Mouse (Mus musculus) forebrain, postnatal 0 days (tissue): Measurements from ENCODE around the gene Astn2. TPM values are rescaled to one million over a fixed set of nuclear protein-coding genes. Genes with fewer than 3 reads are reported as not detected.

Experiments
- ATAC-seq: fragments of 200-750 bp; cut with Nextera tagmentation; 2 replicates; pipeline ENCODE4 v1.8.0; 2017; ENCODE audit warnings: mild to moderate bottlenecking, moderate library complexity
- DNase-seq: peaks from one replicate; pipeline ENCODE4 v3.0.0-alpha.2; 2015
- H3K27ac ChIP-seq: fragments of 300-500 bp; sonication (generic); 2 replicates; pipeline ENCODE4 v1.5.1; 2014; ENCODE audit warnings: low read depth, mild to moderate bottlenecking, antibody characterized with exemption, low read length, moderate library complexity, mixed read lengths
- H3K27me3 ChIP-seq: fragments of 300-500 bp; sonication (generic); 2 replicates; pipeline ENCODE4 v1.6.1; 2014; ENCODE audit warnings: mild to moderate bottlenecking, low read length, mixed read lengths; ENCODE audit not compliant: insufficient read depth
- H3K36me3 ChIP-seq: fragments of 300-500 bp; sonication (generic); 2 replicates; pipeline ENCODE4 v1.6.1; 2014; ENCODE audit warnings: mild to moderate bottlenecking, moderate library complexity; ENCODE audit not compliant: insufficient read depth
- H3K4me1 ChIP-seq: fragments of 300-500 bp; sonication (generic); 2 replicates; pipeline ENCODE4 v1.6.1; 2014; ENCODE audit warnings: antibody characterized with exemption; ENCODE audit not compliant: insufficient read depth
- H3K4me2 ChIP-seq: fragments of 300-500 bp; sonication (generic); 2 replicates; pipeline ENCODE4 v1.6.1; 2014; ENCODE audit warnings: low read depth, mild to moderate bottlenecking, moderate library complexity
- H3K4me3 ChIP-seq: fragments of 300-500 bp; sonication (generic); 2 replicates; pipeline ENCODE4 v1.5.1; 2014; ENCODE audit warnings: low read depth, low read length, mixed read lengths
- H3K9ac ChIP-seq: fragments of 300-500 bp; sonication (generic); 2 replicates; pipeline ENCODE4 v1.6.1; 2014; ENCODE audit warnings: mild to moderate bottlenecking
- H3K9me3 ChIP-seq: fragments of 300-500 bp; sonication (generic); 2 replicates; pipeline ENCODE4 v1.6.1; 2016; ENCODE audit warnings: low read length
- CTCF ChIP-seq: sonication (generic); IDR thresholded peaks from 2 replicates; pipeline ENCODE4 v1.5.1; 2016; ENCODE audit warnings: antibody characterized with exemption, control low read depth, low read depth
- WGBS: fragments of 180-500 bp; shearing (Covaris S2); extraction: QIAGEN DNeasy Blood & Tissue Kit; methylation state at CpG from one replicate; pipeline ENCODE4 v1.1.7; 2014; 5-methylcytosine and 5-hydroxymethylcytosine counted together
- polyA plus RNA-seq: library from polyadenylated mRNA; unstranded; fragments of >200 nt; fragmentation: Nextera tagmentation; extraction: Ambion mirVana; gene quantifications from 2 replicates; pipeline ENCODE4 v1.2.1, GENCODE M21; 2015
- total RNA-seq: library from RNA; depleted of rRNA; stranded (reverse); fragments of >200 nt; gene quantifications from 2 replicates; pipeline ENCODE4 v1.2.3, GENCODE M21; 2014

The Astn2 gene
- total and polyA plus RNA-seq, 2 experiments from 2014 or later: 0.98 to 20.9 TPM

- WGBS: 90% methylated on average over 4 of the region's 4 CpGs
- Histone ChIP-seq H3K27ac (no peak overlapping the region), H3K36me3 (no peaks in the 10 kb centered on the region), H3K4me2 (no peak overlapping the region), H3K4me3 (no peak overlapping the region), H3K9ac (no peak overlapping the region), H3K27me3 (no peaks in the 10 kb centered on the region), H3K9me3 (no peaks in the 10 kb centered on the region), H3K4me1 (no peaks in the 10 kb centered on the region)
- ATAC-seq: no peak
- no peak for DNase-seq
- TF ChIP-seq CTCF: no peak
These were observed 1021.3 kb downstream of the Astn2 start for GRCm38 (mm10) chr4:65383070-65383469.

- Histone ChIP-seq H3K4me3 (no peak overlapping the region), H3K36me3 (no peaks in the 10 kb centered on the region), H3K4me1 (no peaks in the 10 kb centered on the region), H3K9me3 (no peaks in the 10 kb centered on the region), H3K9ac (no peak overlapping the region), H3K4me2 (no peak overlapping the region), H3K27ac (no peak overlapping the region), H3K27me3 (no peaks in the 10 kb centered on the region)
- DNase-seq (no peak), ATAC-seq (no peak)
- WGBS: 94% methylated on average over 4 of the region's 4 CpGs
- no peak for TF ChIP-seq CTCF
These were observed 1025.0 kb downstream of the Astn2 start for GRCm38 (mm10) chr4:65379461-65379860.

GRCm38 (mm10) chr4:65376571-65376970 is 1027.8 kb downstream of the Astn2 start:
- ATAC-seq (no peak), DNase-seq (no peak)
- no peak overlapping the region for H3K4me3 ChIP-seq
- no peak overlapping the region for H3K4me2 ChIP-seq
- H3K9ac ChIP-seq: no peak overlapping the region
- no peaks in the 10 kb centered on the region for H3K4me1 ChIP-seq
- no peaks in the 10 kb centered on the region for H3K36me3 ChIP-seq
- no peak for TF ChIP-seq CTCF
- H3K9me3 ChIP-seq: no peaks in the 10 kb centered on the region
- H3K27me3 ChIP-seq: no peaks in the 10 kb centered on the region
- no peak overlapping the region for H3K27ac ChIP-seq
- 98% methylated on average over 2 of the region's 2 CpGs for whole genome bisulfite sequencing

- H3K9ac ChIP-seq: no peak overlapping the region
- 52% methylated on average over 1 of the region's 1 CpGs for WGBS
- H3K4me2 ChIP-seq: no peak overlapping the region
- H3K27ac ChIP-seq: no peak overlapping the region
- no peak overlapping the region for H3K4me3 ChIP-seq
- DNase-seq (no peak), ATAC-seq (no peak)
- no peaks in the 10 kb centered on the region for H3K4me1 ChIP-seq
- H3K36me3 ChIP-seq: no peaks in the 10 kb centered on the region
- H3K27me3 ChIP-seq: no peaks in the 10 kb centered on the region
- TF ChIP-seq CTCF: no peak
- H3K9me3 ChIP-seq: no peaks in the 10 kb centered on the region
These were observed 1030.6 kb downstream of the Astn2 start for GRCm38 (mm10) chr4:65373841-65374240.

GRCm38 (mm10) chr4:65372731-65373130 is 1031.7 kb downstream of the Astn2 start:
- H3K9ac ChIP-seq: no peak overlapping the region
- DNase-seq (no peak), ATAC-seq (no peak)
- no peak for TF ChIP-seq CTCF
- H3K9me3 ChIP-seq: no peaks in the 10 kb centered on the region
- no peak overlapping the region for H3K4me2 ChIP-seq
- H3K36me3 ChIP-seq: no peaks in the 10 kb centered on the region
- 81% methylated on average over 3 of the region's 3 CpGs for WGBS
- no peaks in the 10 kb centered on the region for H3K4me1 ChIP-seq
- no peak overlapping the region for H3K4me3 ChIP-seq
- H3K27me3 ChIP-seq: no peaks in the 10 kb centered on the region
- H3K27ac ChIP-seq: no peak overlapping the region

- no peak for DNase-seq
- Histone ChIP-seq H3K36me3 (no peaks in the 10 kb centered on the region), H3K27ac (no peak overlapping the region), H3K9ac (no peak overlapping the region), H3K27me3 (no peaks in the 10 kb centered on the region), H3K4me1 (no peaks in the 10 kb centered on the region), H3K9me3 (no peaks in the 10 kb centered on the region), H3K4me2 (no peak overlapping the region), H3K4me3 (no peak overlapping the region)
- no peak for TF ChIP-seq CTCF
- no peak for ATAC-seq
These were observed 1037.3 kb downstream of the Astn2 start for GRCm38 (mm10) chr4:65367135-65367534.

GRCm38 (mm10) chr4:65354580-65354979 is 1049.8 kb downstream of the Astn2 start:
- no peak overlapping the region for H3K9ac ChIP-seq
- no peak overlapping the region for H3K4me2 ChIP-seq
- no peaks in the 10 kb centered on the region for H3K36me3 ChIP-seq
- no peak for TF ChIP-seq CTCF
- no peak for ATAC-seq
- WGBS: 49% methylated on average over 4 of the region's 4 CpGs
- H3K9me3 ChIP-seq: no peaks in the 10 kb centered on the region
- no peak for DNase-seq
- H3K27me3 ChIP-seq: no peaks in the 10 kb centered on the region
- H3K27ac ChIP-seq: no peak overlapping the region
- H3K4me3 ChIP-seq: no peak overlapping the region
- H3K4me1 ChIP-seq: no peaks in the 10 kb centered on the region

- DNase-seq (no peak), ATAC-seq (no peak)
- TF ChIP-seq CTCF: no peak
- Histone ChIP-seq H3K9me3 (no peaks in the 10 kb centered on the region), H3K9ac (no peak overlapping the region), H3K4me3 (no peak overlapping the region), H3K27me3 (no peaks in the 10 kb centered on the region), H3K4me1 (no peaks in the 10 kb centered on the region), H3K27ac (no peak overlapping the region), H3K36me3 (no peaks in the 10 kb centered on the region), H3K4me2 (no peak overlapping the region)
- WGBS: 87% methylated on average over 7 of the region's 7 CpGs
These were observed 1053.9 kb downstream of the Astn2 start for GRCm38 (mm10) chr4:65350521-65350920.
